Mouse (Mus musculus) brain, embryonic 18.5 days (tissue): ENCODE results near the gene Vstm2l.

Experiments
- DNase-seq: peaks from one replicate; pipeline ENCODE4 v3.0.0-alpha.2; 2012; ENCODE audit warnings: low read depth, low spot score

The Vstm2l gene

DNA sequence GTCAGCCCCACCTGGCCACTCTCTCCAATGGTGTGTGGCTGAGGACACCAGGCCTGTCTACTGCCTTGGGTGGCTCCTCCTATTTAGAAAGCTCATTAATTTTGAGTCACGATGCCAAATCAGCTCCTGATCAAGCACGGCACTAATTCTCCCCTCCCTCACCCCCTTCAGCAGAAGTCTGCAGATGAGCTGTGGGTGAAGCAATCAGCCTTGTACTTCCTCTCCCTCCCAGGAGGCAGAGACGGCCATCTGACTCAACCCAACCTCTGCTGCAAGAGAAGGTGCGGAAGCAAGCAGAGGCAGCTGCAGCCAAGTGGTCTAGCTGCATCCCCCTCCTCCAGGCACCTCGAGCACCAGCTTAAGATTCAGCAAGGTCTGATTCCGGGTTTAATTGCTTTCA, 76.6 kb downstream of the Vstm2l start:
- DNase-seq: no peak

- DNase-seq: no peak
These were observed 78.0 kb downstream of the Vstm2l start for GRCm38 (mm10) chr2:157992501-157992900.
